ENCODE assay signal across 33 mouse cellular contexts in genomic region chr8:106189162-106189561, GRCm38 (mm10).
"Had no signal": no experiment of that assay in that cellular context is flagged by ENCODE, and none has a peak within 500 bp of the region (broad histone marks: within the 10 kb centered on the region; RNA-seq: fewer than 3 reads in every experiment).

No protein-coding gene starts in this region.

- H3K9ac ChIP-seq: heart, embryonic 12.5 days; heart, embryonic 13.5 days; heart, embryonic 15.5 days; hindbrain, embryonic 13.5 days; hindbrain, embryonic 14.5 days; hindbrain, embryonic 15.5 days; intestine, embryonic 15.5 days; kidney, embryonic 15.5 days had no signal

- H3K4me1 ChIP-seq: heart, embryonic 15.5 days; hindbrain, embryonic 10.5 days; hindbrain, embryonic 13.5 days; hindbrain, embryonic 15.5 days; intestine, embryonic 15.5 days had no signal

- H3K27ac ChIP-seq: heart, embryonic 13.5 days; heart, embryonic 15.5 days; hindbrain, embryonic 10.5 days; hindbrain, embryonic 13.5 days; hindbrain, embryonic 14.5 days; hindbrain, embryonic 15.5 days; hindbrain, postnatal 0 days; intestine, embryonic 15.5 days; kidney, embryonic 15.5 days; kidney, postnatal 0 days; layer of hippocampus, adult 2 months; left cerebral cortex, adult 2 months had no signal

- H3K4me3 ChIP-seq: heart, embryonic 12.5 days; heart, embryonic 13.5 days; heart, embryonic 15.5 days; hindbrain, embryonic 10.5 days; hindbrain, embryonic 13.5 days; hindbrain, embryonic 15.5 days; intestine, embryonic 15.5 days; kidney, embryonic 15.5 days; layer of hippocampus, adult 2 months; left cerebral cortex, adult 2 months had no signal

- H3K9me3 ChIP-seq: heart, embryonic 13.5 days; heart, embryonic 15.5 days; hindbrain, embryonic 10.5 days; hindbrain, embryonic 13.5 days; hindbrain, embryonic 15.5 days; intestine, embryonic 15.5 days; kidney, embryonic 15.5 days had no signal

- H3K27me3 ChIP-seq: heart, embryonic 12.5 days; heart, embryonic 13.5 days; heart, embryonic 15.5 days; hindbrain, embryonic 13.5 days; hindbrain, embryonic 15.5 days; intestine, embryonic 15.5 days; kidney, embryonic 15.5 days had no signal

- ATAC-seq: hindbrain, embryonic 16.5 days; hindbrain, postnatal 0 days; inflammation-experienced regulatory T-cells, adult 6 months; intestine, embryonic 15.5 days; intestine, embryonic 16.5 days; intestine, postnatal 0 days had no signal

- H3K4me2 ChIP-seq: heart, embryonic 12.5 days; heart, embryonic 13.5 days; heart, embryonic 15.5 days; hindbrain, embryonic 13.5 days; hindbrain, embryonic 14.5 days; hindbrain, embryonic 15.5 days; intestine, embryonic 15.5 days; kidney, embryonic 15.5 days had no signal

- DNase-seq: heart, postnatal 10 days; heart, postnatal 14 days; heart, postnatal 36 days; heart, postnatal 4 days; kidney, adult 11 months; kidney, adult 18-20 months; kidney, adult 2 months; kidney, adult 8-10 months; kidney, adult 9 months; kidney, postnatal 10 days; kidney, postnatal 14 days; kidney, postnatal 25 days; kidney, postnatal 36 days; kidney, postnatal 4 days; layer of hippocampus, adult 9-11 months; layer of hippocampus, postnatal 36 days had no signal
